Mouse (Mus musculus): ENCODE data around the gene Iqub.

Gene Iqub

DNA sequence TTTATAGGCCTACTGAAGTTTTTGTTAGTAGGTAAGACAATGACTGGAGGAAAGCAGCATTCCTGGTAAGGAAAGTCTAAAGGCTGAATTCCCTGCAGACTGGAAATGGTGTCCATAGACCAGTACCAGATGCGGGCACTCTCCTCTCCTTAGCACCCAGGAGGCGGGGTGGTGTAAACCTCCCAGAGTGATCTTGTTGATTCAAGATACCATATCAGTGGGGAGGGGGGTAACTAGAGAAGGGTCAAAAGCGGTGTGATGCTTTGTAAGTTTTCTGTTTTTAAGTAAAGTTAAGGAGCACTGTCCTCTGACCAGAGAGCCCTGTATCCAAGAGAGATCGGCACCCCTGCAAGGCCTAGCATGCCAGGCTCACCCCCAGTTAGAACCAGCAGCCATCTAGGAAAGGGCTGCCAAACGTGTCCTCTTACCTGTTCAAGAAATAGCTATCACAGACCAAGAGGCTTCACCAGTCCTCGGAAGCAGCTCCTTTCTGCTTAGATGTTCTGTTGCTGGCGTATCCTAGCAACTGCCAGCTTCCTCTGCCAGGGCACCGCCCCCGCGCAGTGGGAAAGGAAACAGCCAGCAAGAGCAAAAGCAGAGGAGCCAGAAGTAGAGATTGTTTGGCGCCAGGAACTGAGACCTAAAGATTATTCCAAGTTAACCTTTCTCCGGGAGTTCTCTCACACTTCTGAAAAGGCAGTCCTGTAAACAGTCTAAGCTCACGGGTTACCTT is at the start of gene Iqub:
TSS of gene Iqub (minus strand) at position 516 of the 733 bp plus-strand sequence.
- DNase-seq (ENCODE audit: low spot score in 2 of 2): peak; percentile 75 to 77

- DNase-seq (ENCODE audit: low spot score in 2 of 2): no peak
Observed at GRCm38 (mm10) chr6:24564081-24564480, 49.2 kb upstream of the Iqub start.

DNA sequence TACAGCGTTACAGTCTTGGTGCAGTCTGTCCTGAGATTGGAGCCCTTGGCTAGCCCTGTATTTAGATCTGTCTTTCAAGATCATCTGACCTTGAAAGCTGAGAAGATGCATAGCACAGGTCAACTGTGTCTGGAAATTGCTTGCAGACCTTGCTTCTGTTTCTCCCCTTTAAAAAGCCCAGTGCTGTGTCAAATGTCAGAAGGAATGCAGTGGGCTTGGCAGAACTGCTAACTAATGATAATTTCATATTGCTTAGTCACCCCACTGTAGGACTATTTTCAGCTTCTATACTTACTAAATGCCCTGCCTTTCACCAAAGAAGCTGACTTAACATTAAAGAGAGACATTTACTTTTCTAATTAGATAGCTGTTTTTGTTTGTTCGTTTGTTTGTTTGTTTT is 40.6 kb upstream of the Iqub start:
- no peak for DNase-seq (ENCODE audit: low spot score in 2 of 2)

DNA sequence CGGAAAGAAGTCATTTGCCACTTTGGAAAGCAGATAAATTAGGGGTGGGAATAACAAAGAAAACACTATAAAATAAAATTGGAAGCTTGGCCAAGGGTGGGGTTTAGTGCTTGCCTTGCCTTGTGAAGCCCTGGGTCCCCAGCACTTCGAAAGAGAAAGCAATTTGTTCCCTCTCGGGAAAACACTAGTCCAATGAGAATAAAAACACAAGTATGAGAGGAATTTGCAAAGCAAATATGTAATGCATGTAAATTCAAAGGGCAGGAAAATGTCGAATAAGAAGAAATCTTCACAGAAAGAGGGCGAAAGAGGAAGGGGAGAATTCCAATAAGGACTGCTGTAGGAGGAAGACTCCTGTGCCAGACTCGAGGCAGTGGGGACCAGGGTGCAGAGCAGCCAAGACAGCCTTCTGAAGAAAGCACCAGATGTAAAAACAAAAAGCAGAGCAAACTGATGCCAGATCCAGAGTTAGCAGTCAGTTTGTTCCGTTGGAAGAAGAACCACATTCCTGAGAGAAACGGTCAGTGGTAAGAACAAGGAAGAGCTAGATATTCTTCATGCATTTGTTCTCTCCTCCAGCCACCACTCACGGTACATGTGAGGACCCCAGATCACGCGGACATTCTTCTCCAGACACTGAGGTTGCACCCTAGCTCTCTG is 39.7 kb upstream of the Iqub start:
- DNase-seq (ENCODE audit: low spot score in 2 of 2): no peak

DNA sequence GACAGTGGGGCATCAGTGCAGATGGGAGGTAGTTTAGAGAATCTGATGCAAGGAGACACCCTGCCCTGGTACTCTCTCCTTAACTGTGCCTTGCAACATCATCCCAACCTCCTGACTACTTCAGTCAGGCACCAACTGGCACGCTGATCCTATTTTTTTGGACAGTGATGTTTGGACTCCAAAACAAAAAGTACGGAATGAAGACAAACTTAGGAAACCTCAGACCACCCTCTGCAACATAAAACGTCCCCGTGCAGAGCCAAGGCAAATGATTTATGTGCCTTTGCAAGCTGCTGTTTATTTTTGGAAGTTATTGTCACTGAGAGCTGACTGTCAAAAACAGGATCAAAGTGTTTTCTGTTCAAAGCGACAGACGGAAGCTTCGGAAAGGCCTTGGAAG is 37.2 kb upstream of the Iqub start:
- DNase-seq (ENCODE audit: low spot score in 2 of 2): no peak

- no peak for DNase-seq (ENCODE audit: low spot score in 2 of 2)
Observed at GRCm38 (mm10) chr6:24549801-24550200, 34.9 kb upstream of the Iqub start.

GRCm38 (mm10) chr6:24546716-24547420 is 32.0 kb upstream of the Iqub start:
- DNase-seq (ENCODE audit: low spot score in 2 of 2): no peak

- DNase-seq (ENCODE audit: low spot score in 2 of 2): no peak
Observed at GRCm38 (mm10) chr6:24543119-24543591, 28.3 kb upstream of the Iqub start.

GRCm38 (mm10) chr6:24542393-24542792 is 27.5 kb upstream of the Iqub start:
- DNase-seq (ENCODE audit: low spot score in 2 of 2): no peak

GRCm38 (mm10) chr6:24540106-24540505 is 25.2 kb upstream of the Iqub start:
- no peak for DNase-seq (ENCODE audit: low spot score in 2 of 2)

- no peak for DNase-seq (ENCODE audit: low spot score in 2 of 2)
Observed at GRCm38 (mm10) chr6:24538435-24538834, 23.6 kb upstream of the Iqub start.

- no peak for DNase-seq (ENCODE audit: low spot score in 2 of 2)
Observed at GRCm38 (mm10) chr6:24532804-24533203, 17.9 kb upstream of the Iqub start.

DNA sequence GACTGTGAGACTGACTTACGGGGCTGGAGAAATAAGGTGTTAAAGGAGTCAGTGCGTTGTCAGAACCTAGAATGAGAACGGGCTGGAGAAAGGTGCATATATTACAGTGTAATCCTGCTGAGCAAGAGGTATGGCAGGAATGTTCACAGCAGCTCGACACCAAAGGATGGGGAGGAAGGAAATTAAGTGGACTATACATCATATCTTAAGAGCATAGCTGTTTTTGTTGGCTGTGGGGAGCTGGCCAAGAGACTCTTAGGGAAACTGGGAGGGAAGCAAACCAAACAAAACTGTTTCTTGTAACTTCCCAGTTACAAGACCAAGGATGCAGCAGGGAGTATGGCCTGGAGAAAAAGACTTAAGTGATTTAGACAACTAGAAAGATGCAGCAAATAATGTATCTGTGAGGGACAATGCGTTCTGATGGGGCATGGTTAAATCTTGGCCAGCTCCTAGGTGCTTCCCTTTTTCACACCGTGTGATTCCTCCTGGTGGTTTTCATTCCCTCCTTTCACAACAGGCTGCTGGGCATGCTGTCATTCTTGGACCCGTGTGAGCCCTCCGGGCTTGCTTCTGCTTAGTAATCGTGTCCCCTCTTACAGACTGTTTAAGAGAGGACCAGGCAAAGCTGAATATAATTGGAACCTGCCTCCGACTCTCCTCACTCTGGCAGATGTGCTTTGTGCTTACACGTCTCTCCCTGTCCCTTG is 16.0 kb upstream of the Iqub start:
- DNase-seq (ENCODE audit: low spot score in 2 of 2): no peak

DNA sequence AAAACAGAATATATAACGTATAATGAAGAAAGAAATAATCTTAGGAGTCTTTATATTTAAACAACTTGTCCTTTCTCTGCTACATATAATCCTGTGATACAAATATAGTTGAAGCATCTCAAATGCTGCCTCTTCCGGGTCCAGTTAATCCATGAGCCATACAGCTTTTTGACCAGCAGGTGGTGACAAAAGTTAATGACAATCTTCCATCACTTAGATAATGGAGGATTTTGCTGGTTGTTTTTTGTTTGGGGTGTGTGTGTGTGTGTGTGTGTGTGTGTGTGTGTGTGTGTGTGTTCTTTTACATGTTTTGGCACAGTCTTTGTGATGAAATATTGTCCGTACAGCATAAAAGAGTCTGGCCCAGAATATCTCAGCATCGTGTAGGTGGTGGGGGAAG is 15.3 kb upstream of the Iqub start:
- DNase-seq (ENCODE audit: low spot score in 2 of 2): no peak

- no peak for DNase-seq (ENCODE audit: low spot score in 2 of 2)
Observed at GRCm38 (mm10) chr6:24528064-24528243, 13.1 kb upstream of the Iqub start, which contains the start of gene Asb15. TSS of gene Asb15 (plus strand) at chr6:24528144.

DNA sequence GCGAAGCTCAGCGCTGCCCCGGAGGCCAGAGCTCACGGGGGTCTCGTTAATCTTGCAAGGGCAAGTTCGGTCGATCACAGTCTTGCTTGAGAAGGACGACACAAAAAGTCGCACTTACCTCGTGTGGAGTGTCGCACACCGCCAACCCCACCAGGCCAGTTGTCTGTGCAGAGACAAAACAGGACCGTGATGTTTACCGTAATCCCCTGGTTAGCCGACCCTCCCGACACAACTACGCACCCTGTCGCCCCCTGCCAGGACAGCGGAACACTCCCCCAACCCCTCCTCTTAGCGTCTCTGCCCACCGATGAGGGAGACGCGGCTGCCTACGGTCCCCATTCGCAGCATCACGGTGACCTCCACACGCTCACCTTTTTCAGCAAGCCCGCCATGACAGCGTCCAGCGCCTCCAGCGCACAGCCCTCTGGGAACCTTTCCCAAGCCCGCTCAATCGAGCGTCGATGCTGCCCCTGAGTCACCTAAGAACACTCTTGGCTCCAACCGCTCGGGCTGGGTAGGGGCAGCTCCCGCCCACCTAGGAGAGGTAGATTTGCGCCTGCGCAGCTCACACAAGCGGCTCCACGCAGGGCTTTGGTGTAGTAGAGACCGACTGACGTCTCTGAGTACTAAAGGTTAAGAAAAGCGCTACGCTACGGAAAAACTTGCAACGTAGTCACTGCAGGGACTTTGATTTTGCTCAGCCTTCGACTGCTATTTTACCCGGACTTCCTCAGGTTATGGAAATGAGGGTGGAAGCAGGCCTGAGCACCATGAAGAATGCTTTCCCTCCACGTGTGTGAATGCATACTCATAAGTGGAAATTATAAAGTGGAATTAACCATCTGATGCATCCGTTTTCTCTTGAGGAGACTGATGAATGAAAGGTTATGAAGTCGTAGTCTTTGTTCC is 12.5 kb upstream of the Iqub start, which contains the start of gene Ndufa5:
TSS of gene Ndufa5 (minus strand) at position 859 of the 909 bp plus-strand sequence.
- DNase-seq (ENCODE audit: low spot score in 2 of 2): peak; percentile 78 to 85

- DNase-seq (ENCODE audit: low spot score in 2 of 2): no peak
Observed at GRCm38 (mm10) chr6:24525705-24526104, 10.8 kb upstream of the Iqub start.

GRCm38 (mm10) chr6:24516197-24516596 is 1.3 kb upstream of the Iqub start:
- no peak for DNase-seq (ENCODE audit: low spot score in 2 of 2)

GRCm38 (mm10) chr6:24504141-24504540 is 10.7 kb downstream of the Iqub start:
- DNase-seq (ENCODE audit: low spot score in 2 of 2): no peak

GRCm38 (mm10) chr6:24490341-24490740 is 24.5 kb downstream of the Iqub start:
- DNase-seq (ENCODE audit: low spot score in 2 of 2): no peak

DNA sequence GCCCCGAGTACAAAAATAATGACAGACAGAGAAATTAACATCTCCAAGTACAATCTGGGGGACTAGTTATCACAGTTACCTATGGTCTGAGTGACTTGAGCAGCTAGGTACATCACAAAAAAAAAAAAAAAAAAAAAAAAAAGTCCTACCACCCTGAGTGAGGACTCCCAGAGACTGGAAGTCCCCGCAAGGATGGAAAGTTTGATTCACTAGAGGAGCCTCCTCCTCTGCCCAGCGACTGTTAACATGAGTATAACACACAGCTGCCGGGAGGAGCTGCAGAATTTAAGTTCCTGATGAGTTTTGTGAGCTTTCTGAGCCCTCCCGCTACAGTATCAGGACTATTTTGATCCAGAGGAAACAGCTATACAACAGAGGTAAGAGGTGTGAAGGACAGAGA is 28.3 kb downstream of the Iqub start:
- no peak for DNase-seq (ENCODE audit: low spot score in 2 of 2)

Data from frontal cortex, postnatal 14 days (tissue).